Mouse (Mus musculus): ENCODE data around the gene Akr1b3.
"Not testable (repeated sequence)": the region's sequence is repeated elsewhere in the genome, so short reads cannot be mapped to it uniquely, and the experiment has no call there.

Gene Akr1b3

GRCm38 (mm10) chr6:34316854-34317771 lies at the start of gene Akr1b3:
Gene Akr1b3 (minus strand): TSS chr6:34317478.
- DNase-seq (ENCODE audit: low spot score): peak; percentile 71

GRCm38 (mm10) chr6:34364217-34365136 lies 47.2 kb upstream of the Akr1b3 start:
- no peak for DNase-seq (ENCODE audit: low spot score)

GRCm38 (mm10) chr6:34355841-34356240 lies 38.6 kb upstream of the Akr1b3 start:
- DNase-seq (ENCODE audit: low spot score): no peak

- no peak for DNase-seq (ENCODE audit: low spot score)
These were observed 38.1 kb upstream of the Akr1b3 start for GRCm38 (mm10) chr6:34355349-34355747.

- DNase-seq (ENCODE audit: low spot score): no peak
These were observed 37.4 kb upstream of the Akr1b3 start for GRCm38 (mm10) chr6:34354354-34355348.

GRCm38 (mm10) chr6:34353658-34354353 lies 36.5 kb upstream of the Akr1b3 start, which contains the start of gene Akr1b8:
Gene Akr1b8 (plus strand): TSS chr6:34354119.
- no peak for DNase-seq (ENCODE audit: low spot score)

GRCm38 (mm10) chr6:34352401-34352800 lies 35.1 kb upstream of the Akr1b3 start:
- DNase-seq (ENCODE audit: low spot score): no peak

GRCm38 (mm10) chr6:34351481-34351880 lies 34.2 kb upstream of the Akr1b3 start:
- not testable (repeated sequence) for DNase-seq (ENCODE audit: low spot score)

- no peak for DNase-seq (ENCODE audit: low spot score)
These were observed 32.9 kb upstream of the Akr1b3 start for GRCm38 (mm10) chr6:34350037-34350699.

GRCm38 (mm10) chr6:34346096-34346898 lies 29.0 kb upstream of the Akr1b3 start:
- DNase-seq (ENCODE audit: low spot score): peak; percentile 14

- no peak for DNase-seq (ENCODE audit: low spot score)
These were observed 27.7 kb upstream of the Akr1b3 start for GRCm38 (mm10) chr6:34344935-34345334.

- no peak for DNase-seq (ENCODE audit: low spot score)
These were observed 27.0 kb upstream of the Akr1b3 start for GRCm38 (mm10) chr6:34344135-34344850.

GRCm38 (mm10) chr6:34343426-34343825 lies 26.1 kb upstream of the Akr1b3 start:
- no peak for DNase-seq (ENCODE audit: low spot score)

- no peak for DNase-seq (ENCODE audit: low spot score)
These were observed 25.2 kb upstream of the Akr1b3 start for GRCm38 (mm10) chr6:34342476-34342875.

- DNase-seq (ENCODE audit: low spot score): no peak
These were observed 24.7 kb upstream of the Akr1b3 start for GRCm38 (mm10) chr6:34341991-34342390.

GRCm38 (mm10) chr6:34337799-34338198 lies 20.5 kb upstream of the Akr1b3 start:
- DNase-seq (ENCODE audit: low spot score): no peak

GRCm38 (mm10) chr6:34334673-34335072 lies 17.4 kb upstream of the Akr1b3 start:
- DNase-seq (ENCODE audit: low spot score): no peak

- not testable (repeated sequence) for DNase-seq (ENCODE audit: low spot score)
These were observed 14.5 kb upstream of the Akr1b3 start for GRCm38 (mm10) chr6:34331804-34332203.

GRCm38 (mm10) chr6:34331379-34331778 lies 14.1 kb upstream of the Akr1b3 start:
- DNase-seq (ENCODE audit: low spot score): no peak
